Mouse (Mus musculus) layer of hippocampus, postnatal 10 days (tissue): ENCODE measurements around the gene Matk. TPM values are rescaled to one million over a fixed set of nuclear protein-coding genes. Genes with fewer than 3 reads are reported as not detected.
"Not testable (repeated sequence)": the region's sequence is repeated elsewhere in the genome, so short reads cannot be mapped to it uniquely, and the experiment has no call there.

ENCODE experiments used
- DNase-seq, 2 experiments: peaks; one replicate each; pipeline ENCODE4 v3.0.0; 2021; ENCODE audit warnings: low spot score in 2 of 2
- long read RNA-seq: library from polyadenylated mRNA; stranded (forward); transcript quantifications from one replicate; pipeline ENCODE4 v2.0.0, GENCODE M21; 2023
- total RNA-seq, 2 experiments: library from RNA; stranded (reverse); gene quantifications; 2 replicates each; pipeline ENCODE4 v1.2.3; 2021

The Matk gene
- total RNA-seq = 100 to 1,000 TPM; 222 to 266 TPM
- long read RNA-seq, transcript Matk-203 (13 exons, 1,916 nt) = minor isoform, 16 of 389 reads
- long read RNA-seq, transcript Matk-205 (13 exons, 1,841 nt) = minor isoform, 29 of 389 reads
- long read RNA-seq, transcript Matk-209 (6 exons, 860 nt) = minor isoform, 9 of 389 reads
- long read RNA-seq, transcript Matk-201 (13 exons, 2,228 nt) = major isoform, 152 of 389 reads
- long read RNA-seq, partial matches to known transcripts = 88 of 389 reads
- long read RNA-seq, other reads (novel, unspliced or antisense) = 91 of 389 reads

- DNase-seq = peak; percentile 80 to 83
These were observed at the start of gene Matk for GRCm38 (mm10) chr10:81252424-81253419. Matk (plus strand) TSS chr10:81252935.

GRCm38 (mm10) chr10:81202978-81203720, 49.6 kb upstream of the Matk start:
- no peak for DNase-seq

- no peak for DNase-seq
These were observed 48.6 kb upstream of the Matk start for GRCm38 (mm10) chr10:81204137-81204536.

- DNase-seq = no peak
These were observed 42.6 kb upstream of the Matk start for GRCm38 (mm10) chr10:81210154-81210553.

GRCm38 (mm10) chr10:81216260-81216659, 36.5 kb upstream of the Matk start:
- DNase-seq = no peak

GRCm38 (mm10) chr10:81216810-81217209, 35.9 kb upstream of the Matk start:
- DNase-seq = no peak

GRCm38 (mm10) chr10:81217267-81217666, 35.5 kb upstream of the Matk start:
- not testable (repeated sequence) for DNase-seq

- DNase-seq = peak; percentile 59 to 69
These were observed 34.8 kb upstream of the Matk start for GRCm38 (mm10) chr10:81217964-81218363.

GRCm38 (mm10) chr10:81221402-81222015, 31.2 kb upstream of the Matk start:
- no peak for DNase-seq

- DNase-seq = not testable (repeated sequence)
These were observed 29.0 kb upstream of the Matk start for GRCm38 (mm10) chr10:81223731-81224130.

GRCm38 (mm10) chr10:81229735-81230437, 22.8 kb upstream of the Matk start:
- no peak for DNase-seq

GRCm38 (mm10) chr10:81230438-81231332, 22.1 kb upstream of the Matk start, which contains the start of gene Atcay:
Atcay (minus strand) TSS chr10:81230833.
- DNase-seq = peak; percentile 72 to 80

GRCm38 (mm10) chr10:81231436-81231835, 21.3 kb upstream of the Matk start:
- no peak for DNase-seq

- peak; percentile 90 to 95 for DNase-seq
These were observed 20.0 kb upstream of the Matk start, which contains the start of gene Zfr2 for GRCm38 (mm10) chr10:81232580-81233225. Zfr2 (plus strand) TSS chr10:81233155.

GRCm38 (mm10) chr10:81233226-81233585, 19.5 kb upstream of the Matk start:
- no peak for DNase-seq

- DNase-seq = no peak
These were observed 18.5 kb upstream of the Matk start for GRCm38 (mm10) chr10:81234206-81234605.

GRCm38 (mm10) chr10:81236471-81237268, 16.1 kb upstream of the Matk start:
- DNase-seq = no peak

- DNase-seq = no peak
These were observed 14.1 kb upstream of the Matk start for GRCm38 (mm10) chr10:81238618-81239017.
